Mouse (Mus musculus) MEL (cell line): ENCODE data around the gene Ppp1r11. TPM values are rescaled to one million over a fixed set of nuclear protein-coding genes. Genes with fewer than 3 reads are reported as not detected.

Experiments used
- DNase-seq: peaks from one replicate; pipeline ENCODE4 v3.0.0; 2011; ENCODE audit warnings: low read depth, low spot score
- H3K27ac ChIP-seq: 2 replicates; pipeline ENCODE4 v1.5.1; 2012; ENCODE audit warnings: low read depth, mild to moderate bottlenecking, control low read depth, low read length, moderate library complexity; ENCODE audit not compliant: control insufficient read depth
- H3K27me3 ChIP-seq, 2 experiments: fragments of 150-350 bp in 1 of 2; sonication (generic) in 1 of 2; 2 replicates each; pipeline ENCODE4 v1.6.1; 2012; ENCODE audit warnings: low read length in 2 of 2, mild to moderate bottlenecking in 2 of 2, improper control_type of control experiment in 1 of 2, moderate library complexity in 1 of 2; ENCODE audit not compliant: insufficient read depth in 2 of 2, control insufficient read depth in 1 of 2
- H3K36me3 ChIP-seq, 2 experiments: 2 replicates each; pipeline ENCODE4 v1.6.1; 2012 to 2014; ENCODE audit warnings: low read length in 2 of 2, improper control_type of control experiment in 1 of 2, inconsistent platforms in 1 of 2, mild to moderate bottlenecking in 1 of 2; ENCODE audit not compliant: insufficient read depth in 2 of 2, control insufficient read depth in 1 of 2
- H3K4me1 ChIP-seq, 2 experiments: fragments of 150-350 bp in 1 of 2; sonication (generic) in 1 of 2; 2 replicates each; pipeline ENCODE4 v1.6.1; 2012; ENCODE audit warnings: low read length in 2 of 2, improper control_type of control experiment in 1 of 2, mild to moderate bottlenecking in 1 of 2; ENCODE audit not compliant: insufficient read depth in 2 of 2, control insufficient read depth in 1 of 2
- H3K4me3 ChIP-seq, 2 experiments: fragments of 150-350 bp in 1 of 2; sonication (generic) in 1 of 2; 2 replicates each; pipeline ENCODE4 v1.5.1; 2012; ENCODE audit warnings: low read depth in 2 of 2, low read length in 2 of 2, mild to moderate bottlenecking in 2 of 2, moderate library complexity in 2 of 2, control low read depth in 1 of 2, improper control_type of control experiment in 1 of 2; ENCODE audit not compliant: control insufficient read depth in 1 of 2, insufficient read depth in 1 of 2
- H3K79me2 ChIP-seq: 2 replicates; pipeline ENCODE4 v1.6.1; 2012; ENCODE audit warnings: mild to moderate bottlenecking, low read length, moderate library complexity; ENCODE audit not compliant: control insufficient read depth, poor library complexity, insufficient read depth
- H3K9ac ChIP-seq: 2 replicates; pipeline ENCODE4 v1.6.1; 2012; ENCODE audit warnings: low read depth, mild to moderate bottlenecking, control low read depth, low read length, moderate library complexity; ENCODE audit not compliant: control insufficient read depth, poor library complexity, severe bottlenecking
- H3K9me3 ChIP-seq: fragments of 150-350 bp; sonication (generic); replicated peaks from 2 replicates; pipeline ENCODE4 v1.6.1; 2012; ENCODE audit warnings: mild to moderate bottlenecking, low read length, improper control_type of control experiment, moderate library complexity; ENCODE audit not compliant: insufficient read depth
- BHLHE40 ChIP-seq: IDR thresholded peaks from 2 replicates; pipeline ENCODE4 v1.6.1; 2012; ENCODE audit warnings: low read depth, mild to moderate bottlenecking, inconsistent platforms, low read length, improper control_type of control experiment, borderline replicate concordance
- CHD1 ChIP-seq: IDR thresholded peaks from 2 replicates; pipeline ENCODE4 v1.6.1; 2012; ENCODE audit warnings: low read depth, mild to moderate bottlenecking, inconsistent platforms, low read length, improper control_type of control experiment
- CHD2 ChIP-seq: IDR thresholded peaks from 2 replicates; pipeline ENCODE4 v1.6.1; 2011; ENCODE audit warnings: low read length, improper control_type of control experiment
- CTCF ChIP-seq, 3 experiments: IDR thresholded peaks in 2 of 3; conservative IDR thresholded peaks in 1 of 3; 2 replicates each; pipeline ENCODE4 v1.5.1; 2011 to 2012; ENCODE audit warnings: low read length in 3 of 3, low read depth in 2 of 3, mild to moderate bottlenecking in 2 of 3, improper control_type of control experiment in 1 of 3, inconsistent platforms in 1 of 3, mixed read lengths in 1 of 3, moderate library complexity in 1 of 3; ENCODE audit not compliant: control insufficient read depth in 1 of 3, insufficient read depth in 1 of 3, poor library complexity in 1 of 3, severe bottlenecking in 1 of 3
- ELF1 ChIP-seq: IDR thresholded peaks from 2 replicates; pipeline ENCODE4 v1.6.1; 2014; ENCODE audit warnings: low read depth, mild to moderate bottlenecking, inconsistent platforms, low read length, improper control_type of control experiment, moderate library complexity
- GABPA ChIP-seq: IDR thresholded peaks from 2 replicates; pipeline ENCODE4 v1.6.1; 2012; ENCODE audit warnings: low read depth, mild to moderate bottlenecking, inconsistent platforms, low read length, improper control_type of control experiment, moderate library complexity
- GATA1 ChIP-seq: IDR thresholded peaks from 2 replicates; pipeline ENCODE4 v1.6.1; 2011; ENCODE audit warnings: low read depth, low read length, improper control_type of control experiment
- HCFC1 ChIP-seq: IDR thresholded peaks from 2 replicates; pipeline ENCODE4 v1.6.1; 2012; ENCODE audit warnings: low read depth, mild to moderate bottlenecking, inconsistent platforms, low read length, improper control_type of control experiment, moderate library complexity
- KAT2A ChIP-seq: conservative IDR thresholded peaks from 2 replicates; pipeline ENCODE4 v1.6.1; 2012; ENCODE audit warnings: low read depth, low read length, improper control_type of control experiment, inconsistent platforms
- MAFK ChIP-seq: IDR thresholded peaks from 2 replicates; pipeline ENCODE4 v1.6.1; 2011; ENCODE audit warnings: low read depth, mild to moderate bottlenecking, low read length, improper control_type of control experiment, borderline replicate concordance
- MAZ ChIP-seq: IDR thresholded peaks from 2 replicates; pipeline ENCODE4 v1.6.1; 2012; ENCODE audit warnings: low read depth, mild to moderate bottlenecking, inconsistent platforms, low read length, improper control_type of control experiment
- MEF2A ChIP-seq: IDR thresholded peaks from 2 replicates; pipeline ENCODE4 v1.6.1; 2014; ENCODE audit warnings: low read depth, mild to moderate bottlenecking, inconsistent platforms, low read length, improper control_type of control experiment; ENCODE audit not compliant: poor library complexity, insufficient replicate concordance, severe bottlenecking; ENCODE audit errors: extremely low read depth
- MXI1 ChIP-seq: IDR thresholded peaks from 2 replicates; pipeline ENCODE4 v1.6.1; 2011; ENCODE audit warnings: mild to moderate bottlenecking, low read depth, low read length, improper control_type of control experiment
- MYC ChIP-seq: IDR thresholded peaks from 2 replicates; pipeline ENCODE4 v1.6.1; 2011; ENCODE audit warnings: low read depth, mild to moderate bottlenecking, low read length, improper control_type of control experiment, moderate library complexity
- NELFE ChIP-seq: IDR thresholded peaks from 2 replicates; pipeline ENCODE4 v1.6.1; 2011; ENCODE audit warnings: low read depth, low read length, improper control_type of control experiment
- NRF1 ChIP-seq: IDR thresholded peaks from 2 replicates; pipeline ENCODE4 v1.6.1; 2014; ENCODE audit warnings: low read depth, mild to moderate bottlenecking, inconsistent platforms, low read length, improper control_type of control experiment, moderate library complexity; ENCODE audit not compliant: poor library complexity, insufficient read depth, severe bottlenecking
- POLR2AphosphoS2 ChIP-seq: IDR thresholded peaks from 2 replicates; pipeline ENCODE4 v1.6.1; 2011; ENCODE audit warnings: low read length, improper control_type of control experiment
- POLR2AphosphoS5 ChIP-seq: IDR thresholded peaks from 2 replicates; pipeline ENCODE4 v1.6.1; 2012; ENCODE audit warnings: low read depth, borderline replicate concordance, mild to moderate bottlenecking, inconsistent platforms, low read length, moderate library complexity, mixed read lengths
- RCOR1 ChIP-seq: IDR thresholded peaks from 2 replicates; pipeline ENCODE4 v1.6.1; 2012; ENCODE audit warnings: low read depth, mild to moderate bottlenecking, inconsistent platforms, low read length, improper control_type of control experiment
- SMC3 ChIP-seq: IDR thresholded peaks from 2 replicates; pipeline ENCODE4 v1.6.1; 2011; ENCODE audit warnings: low read depth, low read length, improper control_type of control experiment
- TAL1 ChIP-seq: IDR thresholded peaks from 2 replicates; pipeline ENCODE4 v1.6.1; 2012; ENCODE audit warnings: mild to moderate bottlenecking, inconsistent platforms, low read length, moderate library complexity, mixed read lengths
- TBP ChIP-seq: IDR thresholded peaks from 2 replicates; pipeline ENCODE4 v1.8.0; 2011; ENCODE audit warnings: low read depth, low read length, improper control_type of control experiment
- TCF12 ChIP-seq: IDR thresholded peaks from 2 replicates; pipeline ENCODE4 v1.6.1; 2014; ENCODE audit warnings: low read depth, mild to moderate bottlenecking, inconsistent platforms, low read length, improper control_type of control experiment, moderate library complexity
- USF1 ChIP-seq: IDR thresholded peaks from 2 replicates; pipeline ENCODE4 v1.6.1; 2014; ENCODE audit warnings: low read depth, mild to moderate bottlenecking, inconsistent platforms, low read length, improper control_type of control experiment, moderate library complexity
- USF2 ChIP-seq, 2 experiments: IDR thresholded peaks; 2 replicates each; pipeline ENCODE4 v1.6.1; 2011 to 2012; ENCODE audit warnings: improper control_type of control experiment in 2 of 2, low read length in 2 of 2, borderline replicate concordance in 1 of 2, inconsistent platforms in 1 of 2, low read depth in 1 of 2, mild to moderate bottlenecking in 1 of 2; ENCODE audit not compliant: insufficient read depth in 1 of 2
- ZC3H11A ChIP-seq: IDR thresholded peaks from 2 replicates; pipeline ENCODE4 v1.6.1; 2012; ENCODE audit warnings: low read depth, mild to moderate bottlenecking, inconsistent platforms, low read length, improper control_type of control experiment
- ZKSCAN1 ChIP-seq: IDR thresholded peaks from 2 replicates; pipeline ENCODE4 v1.6.1; 2012; ENCODE audit warnings: low read depth, mild to moderate bottlenecking, inconsistent platforms, low read length, improper control_type of control experiment, moderate library complexity
- ZNF384 ChIP-seq: IDR thresholded peaks from 2 replicates; pipeline ENCODE4 v1.6.1; 2012; ENCODE audit warnings: low read depth, mild to moderate bottlenecking, inconsistent platforms, low read length, improper control_type of control experiment
- polyA plus RNA-seq, 2 experiments: library from polyadenylated mRNA; stranded (reverse) in 1 of 2; unstranded in 1 of 2; fragments of >175 nt in 1 of 2; fragments of >200 nt in 1 of 2; gene quantifications; 2 replicates each; pipeline versions ENCODE4 v1.2.1 to v1.2.4; 2012; ENCODE audit warnings: low replicate concordance in 2 of 2, low read depth in 1 of 2; ENCODE audit not compliant: insufficient read length in 2 of 2, insufficient read depth in 1 of 2, missing spikeins in 1 of 2
- total RNA-seq: library from RNA; depleted of rRNA; stranded (reverse); fragments of 300-350 nt; gene quantifications from 2 replicates; pipeline ENCODE4 v1.2.3, GENCODE M21; 2012

Ppp1r11 gene
- total and polyA plus RNA-seq, 3 experiments = 138 to 146 TPM; not detected in 1

GRCm38 (mm10) chr17:36981845-36982244 lies 30.3 kb upstream of the Ppp1r11 start:
- Histone ChIP-seq H3K9ac (no peak overlapping the region), H3K9me3 (no peaks in the 10 kb centered on the region), H3K79me2 (no peaks in the 10 kb centered on the region), H3K27me3 (peaks cover 7 to 9% of the 10 kb centered on the region in 2 experiments), H3K4me1 (no peaks in the 10 kb centered on the region), H3K4me3 (no peak overlapping the region), H3K36me3 (no peaks in the 10 kb centered on the region), H3K27ac (no peak overlapping the region)
- TF ChIP-seq NRF1 = no peak
- no peak for TF ChIP-seq MAFK
- no peak for TF ChIP-seq KAT2A
- no peak for TF ChIP-seq TCF12
- no peak for TF ChIP-seq ZC3H11A
- TF ChIP-seq TBP = no peak
- TF ChIP-seq MEF2A = no peak
- TF ChIP-seq MAZ = no peak
- no peak for TF ChIP-seq TAL1
- no peak for TF ChIP-seq CHD1
- no peak for TF ChIP-seq CTCF (IDR thresholded peaks at IDR 0.05 in 2 of 3, conservative IDR thresholded peaks at IDR 0.05 in 1 of 3; ENCODE audit: control insufficient read depth in 1 of 3, insufficient read depth in 1 of 3, low read depth in 2 of 3, low read length in 3 of 3, poor library complexity in 1 of 3, severe bottlenecking in 1 of 3)
- no peak for TF ChIP-seq USF2 (IDR thresholded peaks at IDR 0.05; ENCODE audit: borderline replicate concordance in 1 of 2, insufficient read depth in 1 of 2, low read depth in 1 of 2, low read length in 2 of 2)
- no peak for TF ChIP-seq MYC
- TF ChIP-seq GABPA = no peak
- TF ChIP-seq ZKSCAN1 = no peak
- TF ChIP-seq RCOR1 = no peak
- no peak for TF ChIP-seq GATA1
- no peak for TF ChIP-seq NELFE
- TF ChIP-seq MXI1 = no peak
- no peak for DNase-seq

DNA sequence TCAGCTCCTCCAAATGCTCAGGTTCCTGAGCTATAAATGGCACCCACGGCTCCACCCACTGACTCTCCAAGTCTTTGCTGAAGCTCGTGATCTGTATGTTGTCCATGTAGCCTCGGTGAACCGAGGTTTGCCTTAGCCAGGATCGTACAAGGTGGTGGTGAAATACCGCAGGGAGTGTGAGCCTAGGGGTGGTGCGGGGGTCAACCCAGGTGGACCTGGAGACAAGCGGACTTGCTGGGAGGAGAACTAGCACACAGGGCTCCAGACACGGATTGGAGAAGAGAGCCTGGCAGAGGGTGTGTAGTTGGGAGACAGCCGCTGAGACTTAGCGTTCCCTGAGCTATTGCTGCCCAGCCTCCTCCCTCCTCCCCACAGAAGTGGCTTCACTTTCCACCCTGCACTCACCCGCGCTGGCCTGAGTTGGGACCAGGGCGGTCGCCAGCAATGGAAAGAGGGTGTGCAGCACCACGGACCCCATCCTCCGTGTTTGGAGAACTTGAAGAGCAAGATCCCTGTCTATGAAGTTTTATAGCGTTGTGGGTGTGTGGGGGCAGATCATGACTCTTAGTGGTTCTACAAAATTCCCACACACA lies 29.8 kb upstream of the Ppp1r11 start, which contains the start of gene 2410137M14Rik:
TSS of gene 2410137M14Rik (minus strand) at position 17 of the 593 bp plus-strand sequence.
- Histone ChIP-seq H3K27ac (no peak within 1 kb of the TSS), H3K79me2 (no peaks in the 10 kb centered on the region), H3K4me1 (no peaks in the 10 kb centered on the region), H3K9me3 (no peaks in the 10 kb centered on the region), H3K4me3 (no peak within 1 kb of the TSS)
- DNase-seq = no peak
- TF ChIP-seq MAFK (no peak), ELF1 (no peak), USF1 (no peak), CHD2 (no peak), BHLHE40 (no peak), HCFC1 (no peak), POLR2AphosphoS2 (no peak), GATA1 (no peak), SMC3 (no peak), ZNF384 (no peak), TCF12 (no peak), NRF1 (no peak), POLR2AphosphoS5 (no peak), GABPA (no peak), CHD1 (no peak)
- TF ChIP-seq, all 39 proteins: peak for 0
- Histone ChIP-seq H3K36me3 (no peaks in the 10 kb centered on the region), H3K9ac (no peak within 1 kb of the TSS), H3K27me3 (peaks cover 7 to 9% of the 10 kb centered on the region in 2 experiments)
